7 mouse cellular contexts compared by ENCODE assay signal in the genomic region with DNA sequence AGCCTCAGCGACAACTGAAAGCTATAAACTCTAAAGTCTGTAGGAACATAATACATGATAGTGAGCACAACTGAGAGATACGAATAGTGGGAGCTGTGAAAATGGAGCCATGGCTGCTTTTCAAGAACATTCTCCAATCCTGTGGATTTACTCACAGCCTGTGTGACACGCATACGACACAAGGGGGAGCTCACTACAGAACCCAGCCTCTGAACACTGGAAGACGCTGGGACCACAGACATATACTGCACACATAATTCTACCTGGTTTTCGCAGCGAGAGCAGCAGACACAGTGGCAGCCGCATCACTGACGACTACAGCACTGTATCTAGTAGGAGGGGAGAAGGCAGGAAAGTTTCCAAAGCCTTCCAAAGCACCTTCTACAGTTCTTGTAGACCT.
DNase-seq lines count a peak whose midpoint lies in the region; ATAC-seq and TF ChIP-seq lines count a peak whose summit lies in the region.

No protein-coding gene starts in this region.

- H3K4me1 ChIP-seq in hindbrain, postnatal 0 days (ENCODE audit: insufficient read depth, low read length), result no peaks in the 10 kb centered on the region

- no peak overlapping the region for H3K4me3 ChIP-seq in hindbrain, postnatal 0 days (ENCODE audit: low read length)
- peak overlapping the region; percentile 42 for H3K4me3 ChIP-seq in left cerebral cortex, adult 2 months

- H3K27ac ChIP-seq in hindbrain, postnatal 0 days, result no peak overlapping the region
- H3K27ac ChIP-seq in left cerebral cortex, adult 2 months, result no peak overlapping the region

- no peaks in the 10 kb centered on the region for H3K36me3 ChIP-seq in hindbrain, postnatal 0 days (ENCODE audit: insufficient read depth, low read length)

- WGBS in hindbrain, postnatal 0 days, result 35% methylated on average over 9 of the region's 9 CpGs

- H3K9me3 ChIP-seq in hindbrain, postnatal 0 days (ENCODE audit: low read length), result no peaks in the 10 kb centered on the region

- ATAC-seq in frontal cortex, adult (ENCODE audit: low TSS enrichment), result peak; percentile 100
- peak; percentile 92 for ATAC-seq in hindbrain, postnatal 0 days

- H3K9ac ChIP-seq in hindbrain, postnatal 0 days (replicated peaks; ENCODE audit: low read length), result no peak overlapping the region

- DNase-seq in T-cell, adult 2 months (ENCODE audit: low spot score), result peak; percentile 59
- DNase-seq in cerebellum, adult 9-10 months, result peak; percentile 55
- peak; percentile 84 for DNase-seq in hindbrain, postnatal 0 days (ENCODE audit: low spot score)
- peak; percentile 60 to 64 for DNase-seq in left cerebral cortex, adult 2 months (ENCODE audit: extremely low spot score in 1 of 2, low spot score in 2 of 2)
- DNase-seq in lung, postnatal 4 days, result peak; percentile 36 to 66
- peak; percentile 79 for DNase-seq in right cerebral cortex, adult 18-20 months

- TF ChIP-seq CTCF in hindbrain, postnatal 0 days (IDR thresholded peaks at IDR 0.05; ENCODE audit: low read depth), result peak; percentile 83
- peak; percentile 76 for TF ChIP-seq CTCF in left cerebral cortex, adult 2 months (IDR thresholded peaks at IDR 0.05)

- peak overlapping the region; percentile 34 for H3K4me2 ChIP-seq in hindbrain, postnatal 0 days (ENCODE audit: low read depth, low read length)

- no peaks in the 10 kb centered on the region for H3K27me3 ChIP-seq in hindbrain, postnatal 0 days (ENCODE audit: insufficient read depth, low read length)

- intact Hi-C loops in left cerebral cortex, adult 2 months (cut with DNase I), result no loop called here
